Mouse (Mus musculus): ENCODE measurements around the gene Cnrip1. TPM values are rescaled to one million over a fixed set of nuclear protein-coding genes. Genes with fewer than 3 reads are reported as not detected.
"Not testable (repeated sequence)": the region's sequence is repeated elsewhere in the genome, so short reads cannot be mapped to it uniquely, and the experiment has no call there.

Cnrip1 gene
- total RNA-seq (2021): 100 to 1,000 TPM; 123 to 132 TPM

- DNase-seq (ENCODE audit: extremely low spot score in 1 of 2, low spot score in 1 of 2): peak; percentile 80 to 82
These were observed at the start of gene Cnrip1, which contains the start of gene Plek for GRCm38 (mm10) chr11:17051545-17052475. Gene Cnrip1 (plus strand): TSS chr11:17051586. Gene Plek (minus strand): TSS chr11:17052381.

GRCm38 (mm10) chr11:17002739-17003373 lies 48.5 kb upstream of the Cnrip1 start:
- no peak for DNase-seq (ENCODE audit: extremely low spot score in 1 of 2, low spot score in 1 of 2)

GRCm38 (mm10) chr11:17003757-17004156 lies 47.6 kb upstream of the Cnrip1 start:
- DNase-seq (ENCODE audit: extremely low spot score in 1 of 2, low spot score in 1 of 2): no peak

- DNase-seq (ENCODE audit: extremely low spot score in 1 of 2, low spot score in 1 of 2): no peak
These were observed 46.2 kb upstream of the Cnrip1 start for GRCm38 (mm10) chr11:17004899-17005846.

- DNase-seq (ENCODE audit: extremely low spot score in 1 of 2, low spot score in 1 of 2): not testable (repeated sequence)
These were observed 44.9 kb upstream of the Cnrip1 start for GRCm38 (mm10) chr11:17006526-17006925.

GRCm38 (mm10) chr11:17007517-17008173 lies 43.7 kb upstream of the Cnrip1 start:
- no peak for DNase-seq (ENCODE audit: extremely low spot score in 1 of 2, low spot score in 1 of 2)

GRCm38 (mm10) chr11:17008498-17008941 lies 42.9 kb upstream of the Cnrip1 start:
- no peak for DNase-seq (ENCODE audit: extremely low spot score in 1 of 2, low spot score in 1 of 2)

- DNase-seq (ENCODE audit: extremely low spot score in 1 of 2, low spot score in 1 of 2): no peak
These were observed 38.4 kb upstream of the Cnrip1 start for GRCm38 (mm10) chr11:17012948-17013347.

GRCm38 (mm10) chr11:17019328-17019727 lies 32.1 kb upstream of the Cnrip1 start:
- DNase-seq (ENCODE audit: extremely low spot score in 1 of 2, low spot score in 1 of 2): no peak

- no peak for DNase-seq (ENCODE audit: extremely low spot score in 1 of 2, low spot score in 1 of 2)
These were observed 28.2 kb upstream of the Cnrip1 start for GRCm38 (mm10) chr11:17023206-17023605.

GRCm38 (mm10) chr11:17023984-17024383 lies 27.4 kb upstream of the Cnrip1 start:
- no peak for DNase-seq (ENCODE audit: extremely low spot score in 1 of 2, low spot score in 1 of 2)

- DNase-seq (ENCODE audit: extremely low spot score in 1 of 2, low spot score in 1 of 2): no peak
These were observed 5.6 kb upstream of the Cnrip1 start for GRCm38 (mm10) chr11:17045806-17046205.

- peak in 1 of 2 experiments; percentile 10 for DNase-seq (ENCODE audit: extremely low spot score in 1 of 2, low spot score in 1 of 2)
These were observed 1.2 kb downstream of the Cnrip1 start for GRCm38 (mm10) chr11:17052476-17053049.

GRCm38 (mm10) chr11:17069360-17069759 lies 18.0 kb downstream of the Cnrip1 start:
- DNase-seq (ENCODE audit: extremely low spot score in 1 of 2, low spot score in 1 of 2): not testable (repeated sequence)

- DNase-seq (ENCODE audit: extremely low spot score in 1 of 2, low spot score in 1 of 2): no peak
These were observed 24.3 kb downstream of the Cnrip1 start for GRCm38 (mm10) chr11:17075656-17076055.

GRCm38 (mm10) chr11:17082086-17082485 lies 30.7 kb downstream of the Cnrip1 start:
- no peak for DNase-seq (ENCODE audit: extremely low spot score in 1 of 2, low spot score in 1 of 2)

GRCm38 (mm10) chr11:17082953-17083352 lies 31.6 kb downstream of the Cnrip1 start:
- no peak for DNase-seq (ENCODE audit: extremely low spot score in 1 of 2, low spot score in 1 of 2)

- DNase-seq (ENCODE audit: extremely low spot score in 1 of 2, low spot score in 1 of 2): no peak
These were observed 32.1 kb downstream of the Cnrip1 start for GRCm38 (mm10) chr11:17083455-17083854.

- DNase-seq (ENCODE audit: extremely low spot score in 1 of 2, low spot score in 1 of 2): no peak
These were observed 32.5 kb downstream of the Cnrip1 start for GRCm38 (mm10) chr11:17083866-17084265.
